Mouse (Mus musculus) right cerebral cortex, postnatal 25 days (tissue): Measurements from ENCODE around the gene Tmem30c.

Source experiments
- DNase-seq: peaks from one replicate; pipeline ENCODE4 v3.0.0; 2022

Tmem30c gene

DNA sequence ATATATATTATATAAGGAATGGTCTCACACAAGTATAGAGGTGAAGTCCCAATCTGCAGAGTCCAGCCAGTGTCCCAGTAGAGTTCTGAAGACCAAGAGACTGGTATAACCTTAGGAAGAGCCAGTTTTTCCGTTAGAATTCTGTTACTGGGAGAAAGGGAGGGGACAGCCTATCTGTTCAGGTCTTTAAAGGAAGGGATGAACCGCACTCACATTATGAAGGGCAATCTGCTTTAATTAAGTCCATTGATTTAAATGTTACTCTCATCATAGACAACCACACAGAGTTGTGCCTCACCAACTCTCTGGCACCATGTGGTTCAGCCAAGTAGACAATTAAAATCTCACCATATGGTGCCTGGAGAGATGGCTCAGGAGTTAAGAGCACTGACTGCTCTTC lies at the start of gene Tmem30c:
TSS of gene Tmem30c (minus strand) at position 101 of the 400 bp plus-strand sequence.
- no peak for DNase-seq

DNA sequence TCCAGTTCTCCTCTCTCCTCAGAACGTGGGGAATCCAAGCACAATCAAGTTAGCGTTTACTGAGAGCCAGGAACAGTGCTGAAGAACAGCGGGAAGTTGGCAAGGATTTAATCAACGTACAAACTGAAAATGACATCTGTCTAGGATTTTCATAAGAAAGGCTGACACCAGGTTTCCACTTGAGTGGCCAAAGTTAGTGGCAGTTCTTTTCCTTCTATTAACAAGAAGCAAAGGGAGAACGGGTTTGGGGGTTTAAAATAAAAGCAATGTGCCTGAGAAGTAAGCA lies 47.9 kb upstream of the Tmem30c start:
- no peak for DNase-seq

DNA sequence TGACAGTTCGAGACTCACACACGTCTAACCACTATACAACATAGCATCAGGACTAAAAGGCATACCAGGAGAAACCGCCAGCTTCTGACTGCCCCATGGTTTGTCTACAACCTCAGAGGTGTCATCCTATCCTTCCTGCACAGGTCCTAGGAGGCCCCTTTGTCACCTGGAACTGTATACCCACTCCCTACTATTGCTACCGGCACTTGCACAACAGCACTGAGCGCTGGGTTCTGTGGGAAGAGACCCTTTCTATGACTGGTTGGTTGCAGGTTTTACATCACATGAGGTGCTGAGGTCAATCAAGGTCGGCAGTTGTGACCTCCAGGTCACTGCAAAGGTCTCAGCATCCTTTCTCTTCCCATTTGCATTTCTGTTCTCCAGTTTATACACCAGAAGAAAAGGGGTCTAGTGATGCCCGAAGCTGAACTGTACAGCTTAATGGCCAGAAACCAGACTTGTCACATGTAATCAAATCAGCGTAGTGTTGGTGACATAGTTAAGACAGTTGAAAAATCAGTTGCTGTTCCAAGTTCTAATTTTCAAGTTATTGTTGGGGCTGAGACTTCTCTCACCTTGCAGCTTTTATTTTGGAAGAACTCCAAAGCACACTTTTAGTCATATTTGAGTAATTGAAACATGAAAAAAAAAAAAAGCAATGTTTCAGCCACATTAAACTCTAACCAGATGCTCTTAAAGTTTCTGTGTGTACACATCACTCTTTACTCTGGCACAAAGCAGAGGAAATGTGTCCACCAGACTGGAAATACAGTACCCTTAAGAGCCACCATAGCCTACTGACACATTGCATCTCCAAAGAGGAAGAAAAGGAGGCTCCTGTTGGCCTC lies 47.3 kb upstream of the Tmem30c start:
- no peak for DNase-seq

DNA sequence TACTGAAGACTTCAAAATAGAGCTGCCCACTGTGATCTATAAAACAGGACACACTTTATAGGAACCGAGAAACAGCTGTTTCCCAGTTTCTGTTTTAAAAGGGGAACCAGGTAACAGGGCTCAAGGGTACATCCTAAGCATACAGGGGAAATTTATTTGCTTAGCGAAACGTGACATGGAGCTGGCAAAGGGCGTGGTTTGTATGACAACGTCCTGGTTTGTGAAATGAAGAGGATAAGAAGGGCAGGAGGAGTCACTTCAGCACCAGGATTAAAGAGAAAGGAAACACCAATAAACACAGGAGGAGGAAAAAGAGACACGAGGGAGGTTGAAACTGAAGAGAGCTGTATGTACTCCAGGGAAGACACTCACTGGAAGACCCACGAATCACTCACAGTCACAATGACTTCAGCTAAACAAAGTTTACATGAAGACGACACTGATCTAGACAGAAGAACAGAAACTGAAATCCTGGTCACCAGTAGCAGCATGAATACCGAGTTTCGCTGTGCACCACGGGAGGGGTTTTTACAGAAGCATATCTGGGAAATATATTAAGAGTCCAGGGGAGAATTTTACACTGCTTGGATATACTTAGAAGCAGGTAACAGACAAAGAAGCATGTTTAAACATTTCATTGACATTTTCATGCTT lies 44.2 kb upstream of the Tmem30c start:
- no peak for DNase-seq

DNA sequence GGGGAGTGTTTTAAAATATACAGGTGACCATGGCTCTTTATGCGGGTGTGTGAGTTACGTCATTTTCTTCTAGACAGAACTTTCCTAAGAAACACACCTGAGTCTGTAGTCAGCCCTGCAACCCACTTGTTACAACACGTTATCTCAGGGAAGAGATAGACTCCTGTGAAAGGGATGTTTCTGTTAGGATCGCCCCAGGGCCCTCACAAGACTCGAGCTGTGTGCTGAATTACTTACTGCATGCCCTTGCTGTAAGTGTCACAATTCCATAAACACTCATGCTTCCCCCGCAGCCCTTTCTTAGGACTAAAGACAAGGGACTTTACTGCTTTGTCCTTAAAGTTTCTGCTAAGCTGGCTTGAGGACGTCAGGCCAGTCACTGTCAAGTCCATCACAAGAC lies 39.6 kb upstream of the Tmem30c start:
- DNase-seq: no peak

DNA sequence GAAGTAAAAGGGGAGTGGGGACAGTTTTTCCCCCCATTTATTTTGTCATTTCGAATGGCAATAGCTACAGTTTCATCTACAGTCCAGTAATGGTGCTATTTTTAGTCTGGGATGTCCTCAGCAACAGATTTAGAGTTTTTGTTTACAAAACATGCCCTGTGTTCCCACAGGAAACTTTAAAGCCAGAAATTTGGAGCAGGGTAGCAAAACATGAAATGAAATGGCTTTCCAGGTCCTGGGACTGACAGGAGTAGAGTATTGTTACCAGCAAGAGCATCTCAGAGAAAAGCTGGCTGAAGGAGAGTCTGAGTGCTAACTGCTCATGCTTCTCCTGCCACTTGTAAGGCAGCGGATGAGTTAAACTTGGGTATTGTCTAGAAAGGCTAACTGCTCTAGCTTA lies 37.4 kb upstream of the Tmem30c start:
- no peak for DNase-seq

DNA sequence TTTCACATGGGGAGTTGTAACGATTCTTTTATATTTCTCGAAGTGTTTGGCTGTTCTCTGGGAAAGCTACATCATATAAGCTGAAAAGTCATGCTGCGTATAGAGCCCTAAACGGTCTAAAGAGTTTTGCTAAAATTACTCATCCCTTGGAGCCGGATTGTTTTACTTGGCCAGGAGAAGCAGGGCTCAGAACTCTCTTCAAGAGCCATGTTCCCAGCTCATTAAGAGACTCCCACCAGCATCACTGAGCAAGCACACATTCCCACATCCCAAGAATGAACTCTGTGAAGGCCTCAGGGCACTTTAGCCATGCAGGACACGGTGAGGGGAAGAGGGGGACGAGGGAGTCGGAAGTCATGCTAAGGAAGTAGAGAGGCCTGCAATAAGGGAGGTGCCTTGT lies 36.4 kb upstream of the Tmem30c start:
- DNase-seq: no peak

DNA sequence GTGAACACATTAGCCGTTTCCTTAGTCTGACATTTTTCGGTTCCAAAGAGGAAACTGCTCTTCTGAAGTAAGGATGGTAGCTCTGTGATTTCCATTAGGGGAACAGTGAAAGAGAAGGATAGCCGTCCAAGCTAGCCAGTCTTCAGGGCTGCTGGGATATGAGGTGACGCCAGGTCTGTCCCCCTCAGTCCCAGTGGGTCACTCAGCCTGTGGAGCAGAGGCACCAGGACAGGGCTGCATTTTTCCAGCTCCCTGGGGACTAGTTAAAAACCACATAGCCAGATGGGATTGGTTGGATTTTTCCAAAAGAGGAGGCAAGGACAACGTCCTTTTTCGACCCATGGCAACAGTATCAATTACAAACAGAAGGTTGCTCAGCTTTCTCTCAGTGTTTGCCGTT lies 34.3 kb upstream of the Tmem30c start:
- no peak for DNase-seq

DNA sequence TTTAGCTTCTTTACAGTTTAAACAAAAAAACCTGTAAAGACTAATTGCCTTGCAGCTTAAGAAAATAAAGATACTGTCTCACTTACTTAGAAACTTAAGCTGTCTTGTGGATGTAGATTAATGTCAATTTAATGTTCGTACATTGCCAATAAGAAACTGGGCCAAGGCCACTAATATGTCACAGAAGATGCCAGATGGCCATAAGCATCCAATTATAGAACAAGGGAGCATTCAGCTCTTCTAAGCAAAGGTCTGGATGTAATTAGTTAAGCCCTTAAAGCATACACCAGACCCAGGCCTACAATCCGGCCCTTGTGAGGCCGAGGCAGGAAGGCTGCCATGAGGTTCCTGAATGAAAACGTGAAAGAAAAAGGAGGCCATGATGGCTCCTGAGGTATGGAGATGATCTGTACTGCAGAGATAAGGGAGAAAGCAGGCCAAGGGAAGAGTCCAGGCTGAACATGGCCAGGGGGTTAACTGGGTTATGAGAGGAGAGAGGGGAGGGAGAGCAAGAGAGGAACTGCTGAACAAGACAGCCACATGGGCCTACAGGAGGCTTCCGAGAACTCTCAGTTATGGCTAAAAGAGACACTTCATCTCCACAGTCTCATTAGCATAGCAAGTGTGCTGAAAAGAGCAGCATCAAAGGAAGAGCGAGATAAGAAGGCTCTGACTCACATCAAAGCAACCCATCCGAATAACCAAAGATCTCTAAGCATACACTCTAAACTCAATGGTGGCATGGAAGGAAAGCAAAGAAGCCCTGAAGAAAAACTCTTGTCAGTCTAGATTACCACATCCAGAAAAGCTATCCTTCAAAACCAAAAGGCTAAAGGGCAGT lies 26.8 kb upstream of the Tmem30c start:
- no peak for DNase-seq

DNA sequence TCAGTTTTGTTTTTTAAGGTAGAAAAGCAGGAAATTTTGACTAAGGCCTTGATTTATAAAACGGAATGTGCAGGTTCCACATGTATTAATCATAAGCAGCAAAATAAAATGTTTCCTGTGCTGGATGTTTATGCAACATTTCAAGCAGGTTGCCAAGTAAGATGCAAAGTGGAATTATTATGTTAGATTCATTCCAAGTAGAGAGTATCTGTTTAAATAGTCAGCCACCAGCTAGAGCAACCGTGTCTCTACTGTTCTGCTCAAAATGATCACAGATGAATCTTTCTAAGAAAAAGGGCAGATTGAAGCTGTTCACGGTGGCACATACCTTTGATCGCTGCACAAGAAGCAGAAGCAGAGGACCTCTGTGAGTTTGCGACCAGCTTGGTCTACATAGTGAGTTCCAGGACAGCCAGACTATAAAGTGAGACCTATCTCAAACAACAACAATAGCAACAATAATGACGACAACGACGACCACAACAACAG lies 26.0 kb upstream of the Tmem30c start:
- DNase-seq: no peak

DNA sequence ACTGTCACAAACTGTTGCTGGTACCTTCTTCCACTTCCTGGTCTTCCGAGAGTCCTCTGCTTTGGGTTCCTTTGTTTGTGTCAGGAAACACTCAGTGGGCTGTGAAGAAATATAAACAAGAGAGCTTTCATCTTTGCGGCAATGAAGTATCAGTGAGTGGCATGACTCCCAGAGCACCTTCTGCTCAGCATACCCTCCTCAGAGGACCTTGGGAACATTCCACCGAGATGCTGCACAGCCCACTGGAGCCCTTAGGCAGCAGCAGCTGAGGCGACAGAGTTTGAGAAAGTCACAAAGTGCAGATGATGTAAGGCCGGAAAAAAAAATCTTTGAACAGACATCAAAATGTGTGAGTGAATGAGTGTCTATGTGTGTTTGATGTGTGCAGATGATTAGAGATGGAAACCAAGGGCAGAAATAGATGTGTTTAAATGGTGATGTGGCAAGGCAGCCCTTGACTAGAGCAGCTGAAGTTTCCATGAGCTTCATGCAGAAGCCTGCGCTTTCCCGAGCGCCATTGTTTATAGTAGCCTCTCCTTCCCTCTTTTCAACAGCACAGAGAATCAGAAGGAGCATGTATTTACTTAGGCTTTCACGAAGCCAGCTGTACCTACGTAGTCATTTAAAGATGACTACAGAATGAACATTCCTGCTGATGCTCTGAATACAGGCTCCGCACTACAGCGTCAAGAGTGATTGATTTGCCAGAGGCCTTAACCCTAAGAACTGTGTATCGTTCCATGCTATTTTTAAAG lies 25.4 kb upstream of the Tmem30c start:
- DNase-seq: no peak

DNA sequence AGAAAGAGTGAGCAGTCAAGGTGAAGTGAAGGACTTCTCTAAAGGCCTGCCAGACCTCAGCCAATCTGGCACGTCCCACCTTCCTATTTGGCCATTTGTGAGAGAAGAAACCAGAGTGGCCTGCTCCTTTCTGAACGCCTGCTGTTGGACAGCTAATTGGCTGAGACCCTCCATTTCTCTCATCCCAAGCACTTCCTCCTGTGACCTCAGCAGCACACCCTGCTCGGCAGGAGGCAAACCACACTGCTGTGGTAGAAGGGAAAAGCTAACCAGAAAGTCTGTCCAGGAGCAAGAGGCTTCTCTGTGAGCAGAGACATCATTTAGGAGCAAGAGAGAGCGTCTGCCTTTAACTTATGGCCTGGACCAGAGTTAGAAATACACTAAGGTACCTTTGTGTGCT lies 24.5 kb upstream of the Tmem30c start:
- no peak for DNase-seq

DNA sequence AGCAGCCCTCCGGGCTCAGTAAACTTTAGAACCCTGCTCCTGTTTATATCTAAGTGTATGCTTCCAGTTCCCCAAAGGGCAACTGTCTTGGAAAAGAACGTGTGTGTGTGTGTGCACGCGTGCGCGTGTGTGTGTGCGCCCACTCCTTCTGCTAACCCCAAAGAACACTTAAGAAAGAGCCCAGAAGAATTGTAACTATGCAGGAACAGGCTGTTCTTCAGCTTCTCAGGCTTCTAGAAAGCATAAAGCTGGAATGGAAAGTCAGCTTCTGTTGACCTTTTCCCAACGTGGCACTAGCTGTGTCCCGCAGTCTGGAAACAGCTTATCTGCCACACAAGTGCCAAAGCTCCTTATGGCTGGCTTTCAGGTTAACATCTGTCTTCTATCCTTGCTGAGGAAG lies 22.4 kb upstream of the Tmem30c start:
- no peak for DNase-seq

DNA sequence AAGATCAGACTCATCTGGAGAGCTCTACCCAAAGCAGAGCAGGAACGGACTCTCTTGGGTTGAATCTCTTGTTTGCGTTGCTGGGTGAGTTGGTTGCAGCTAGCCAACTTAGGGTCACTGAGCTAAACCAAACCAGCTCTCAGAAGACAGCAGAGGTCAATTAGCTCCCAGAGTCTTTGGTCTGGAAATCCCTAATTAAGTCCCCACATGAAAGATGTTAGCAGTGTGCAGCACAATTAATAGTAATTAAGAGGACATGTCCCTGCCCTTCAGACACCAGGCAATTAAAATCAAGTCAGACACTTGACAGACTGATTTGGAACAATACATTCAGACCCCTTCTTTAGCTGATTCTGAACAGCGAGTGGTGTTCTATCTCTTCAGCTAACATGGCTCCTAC lies 21.6 kb upstream of the Tmem30c start:
- no peak for DNase-seq

DNA sequence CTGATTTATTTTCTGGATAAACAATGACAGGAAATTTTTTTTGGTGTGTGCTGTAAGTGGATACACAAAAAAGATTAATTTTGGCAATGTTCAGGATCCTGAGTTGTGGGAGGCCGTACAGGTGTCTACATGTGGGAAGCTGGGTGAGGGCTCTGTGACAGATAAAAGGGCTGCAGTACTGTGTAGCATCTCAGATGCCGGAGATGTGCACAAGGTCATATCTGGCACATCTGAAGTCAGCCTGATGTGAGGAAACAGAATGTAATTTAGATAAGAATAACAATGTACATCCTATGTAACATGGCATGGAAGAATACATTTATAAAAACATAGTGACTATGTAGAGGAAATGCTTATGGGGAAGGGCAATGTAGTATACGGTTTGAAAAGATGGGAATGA lies 20.8 kb upstream of the Tmem30c start:
- no peak for DNase-seq

DNA sequence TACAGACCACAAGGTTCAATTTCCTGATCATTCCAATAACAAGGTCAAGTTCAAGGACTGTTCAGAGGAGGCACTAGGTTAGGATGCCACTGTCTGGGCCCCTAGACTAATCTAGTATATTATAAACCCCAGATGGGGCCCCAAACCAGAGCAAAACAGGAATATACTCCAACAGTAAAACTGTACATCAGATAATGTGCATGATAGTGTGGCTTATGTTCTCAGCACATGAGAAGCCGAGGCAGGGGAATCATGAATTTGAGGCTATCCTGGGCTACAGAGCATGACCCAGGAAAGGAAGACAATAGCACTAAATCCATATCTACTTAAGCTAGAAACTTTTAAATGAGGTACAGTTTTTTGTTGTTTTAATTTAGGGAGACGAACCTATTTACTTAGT lies 19.5 kb upstream of the Tmem30c start:
- no peak for DNase-seq

DNA sequence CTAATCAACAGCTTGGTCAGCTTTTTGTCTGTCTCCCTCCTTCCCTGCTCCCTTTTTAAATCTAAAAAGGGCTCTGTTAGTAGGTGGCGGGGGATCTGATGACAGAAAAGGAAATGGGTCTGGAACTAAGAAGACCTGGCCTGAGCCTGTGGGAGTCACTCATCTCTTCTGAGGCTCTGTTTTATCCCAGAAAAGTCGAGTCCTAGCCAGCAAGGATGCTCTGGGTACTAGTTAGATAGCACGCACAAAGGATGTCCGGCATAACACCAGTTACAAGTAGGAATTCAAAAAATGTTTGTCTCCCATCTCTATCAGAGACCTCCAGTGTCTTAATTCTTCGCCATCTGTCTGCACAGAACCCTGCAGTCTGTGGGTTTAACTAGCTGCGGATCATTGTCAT lies 12.8 kb upstream of the Tmem30c start:
- no peak for DNase-seq

DNA sequence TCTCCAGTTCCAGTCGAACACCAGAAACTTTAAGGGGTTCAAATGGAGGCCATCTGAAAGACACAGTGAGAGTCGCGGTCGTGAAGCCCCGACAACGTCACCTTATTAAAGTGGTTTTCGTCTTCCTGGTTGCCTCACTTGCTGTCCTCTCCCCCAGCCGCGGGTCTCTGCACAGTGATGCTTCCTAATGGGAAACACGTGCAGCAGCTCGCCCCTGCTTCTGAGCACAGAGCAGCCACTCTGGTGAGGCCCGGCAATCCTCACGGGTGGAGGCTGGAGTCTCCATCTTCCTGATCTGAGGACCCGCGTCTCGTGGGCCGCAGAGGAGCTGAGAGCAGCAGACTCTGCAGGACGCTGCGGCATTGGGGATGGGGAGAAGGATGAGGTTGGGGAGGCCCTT lies 11.1 kb upstream of the Tmem30c start:
- DNase-seq: no peak

DNA sequence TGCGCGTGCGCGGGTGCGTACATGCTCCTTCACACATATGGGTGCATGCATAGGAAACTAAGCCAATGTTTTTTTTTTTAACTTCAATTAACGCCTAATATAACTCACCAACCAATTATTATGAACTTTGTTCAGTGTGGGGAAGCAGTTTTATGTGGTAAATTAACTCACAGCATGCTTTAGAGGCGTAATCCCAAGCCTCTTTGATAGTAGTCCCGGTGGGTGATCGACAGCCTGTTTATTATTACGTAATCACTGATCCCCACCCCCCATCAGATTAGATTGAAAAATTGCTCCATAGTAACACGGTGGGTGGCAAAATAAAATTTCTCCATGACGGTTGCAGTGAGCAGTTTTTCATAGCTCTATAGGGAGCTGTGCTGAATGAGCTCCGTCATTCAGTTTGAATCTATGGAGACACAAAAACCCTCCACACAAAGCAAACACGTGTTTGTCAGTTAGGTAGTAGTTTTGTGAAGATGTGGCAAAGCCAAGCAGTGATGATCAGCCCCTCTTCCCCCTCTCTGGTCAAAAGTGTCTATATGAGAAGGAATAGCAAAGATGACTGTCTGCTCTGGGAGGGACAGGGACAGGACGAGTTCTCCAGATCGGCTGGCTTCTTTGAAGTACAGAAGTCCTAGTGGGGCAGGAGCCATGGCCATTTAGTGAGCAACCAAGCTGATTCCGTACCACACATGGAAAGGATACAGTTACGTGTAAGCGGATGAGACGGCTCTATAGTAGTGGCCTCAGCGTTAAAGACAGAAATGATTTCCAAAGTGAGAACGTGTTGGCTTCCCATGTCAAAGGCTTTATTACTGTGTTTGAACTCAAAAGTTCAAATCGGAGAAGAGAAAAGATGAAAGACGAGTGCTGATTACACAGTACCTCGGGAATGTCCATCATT lies 10.4 kb upstream of the Tmem30c start:
- no peak for DNase-seq

DNA sequence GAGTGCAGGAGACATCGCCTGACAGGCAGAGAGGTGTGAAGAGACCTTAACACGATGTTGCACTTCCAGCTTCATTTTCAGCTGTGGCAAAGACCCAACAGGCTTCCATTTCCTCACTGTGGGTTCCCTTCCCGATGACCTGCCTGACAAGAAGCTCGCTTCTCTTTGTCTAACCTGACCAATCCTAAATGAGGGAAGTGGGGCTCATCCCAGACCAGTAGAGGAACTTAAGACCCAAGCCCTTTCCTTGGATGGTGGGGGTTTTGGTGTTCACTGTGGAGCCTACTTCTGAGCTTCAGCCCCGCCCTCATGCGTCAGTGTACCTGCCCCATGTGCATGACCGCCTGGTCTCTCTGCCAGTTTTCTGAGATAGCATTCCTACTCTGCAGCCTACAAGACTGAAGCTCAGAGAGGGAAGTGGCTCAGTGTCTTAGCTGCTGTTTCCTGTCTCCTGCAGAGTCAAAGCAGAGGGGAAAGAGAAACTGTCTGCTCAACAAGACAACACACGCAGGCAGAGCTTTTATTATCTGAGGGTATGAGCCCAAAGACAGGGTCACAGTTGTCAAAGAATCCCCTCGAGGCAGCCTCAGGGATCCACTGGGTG lies 8.9 kb upstream of the Tmem30c start:
- no peak for DNase-seq

DNA sequence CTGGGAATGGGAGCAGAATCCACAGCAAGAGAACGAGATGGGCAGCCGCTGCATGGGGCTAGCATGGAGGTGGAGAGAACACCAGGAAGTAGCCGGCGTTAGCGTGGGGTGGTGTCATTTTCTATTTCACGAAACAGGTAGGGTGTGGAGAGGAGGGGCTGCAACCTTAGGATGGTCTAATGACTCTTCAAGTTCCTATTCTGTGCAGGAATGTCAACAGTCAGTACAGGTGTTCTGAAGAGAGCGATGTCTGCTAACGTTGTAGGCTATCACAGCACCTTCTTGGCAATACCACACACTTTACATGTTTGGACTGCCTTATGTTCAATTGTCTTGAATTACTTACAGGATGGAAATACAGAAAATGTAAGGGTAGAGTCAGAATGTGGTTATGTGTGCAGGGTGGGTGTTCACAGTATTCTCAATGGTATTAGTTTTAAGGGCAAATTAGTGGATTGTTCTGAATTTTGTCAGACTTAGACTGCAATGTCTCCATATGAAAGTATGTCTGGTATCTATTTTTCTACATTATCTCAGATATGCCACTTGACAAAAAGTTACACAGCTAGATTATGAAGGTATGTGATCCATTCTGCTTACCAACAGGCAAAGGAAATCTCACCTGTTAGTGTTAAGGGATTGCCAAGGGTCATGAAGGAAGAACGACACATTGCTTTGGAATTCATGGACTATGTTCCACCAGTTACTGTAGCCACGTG lies 2.7 kb upstream of the Tmem30c start:
- DNase-seq: no peak
